Mouse (Mus musculus) bone marrow, adult 2 months (tissue): ENCODE results near the gene Aimp1.

ENCODE experiments used
- CTCF ChIP-seq: fragments of 200-500 bp; IDR thresholded peaks from 2 replicates; pipeline ENCODE4 v1.5.1; 2011; ENCODE audit warnings: low read length, control low read depth; ENCODE audit not compliant: control insufficient read depth, insufficient read depth
- POLR2A ChIP-seq: fragments of 200-500 bp; IDR thresholded peaks from 2 replicates; pipeline ENCODE4 v1.6.1; 2011; ENCODE audit warnings: low read depth, mild to moderate bottlenecking, control low read depth, low read length, borderline replicate concordance; ENCODE audit not compliant: control insufficient read depth

DNA sequence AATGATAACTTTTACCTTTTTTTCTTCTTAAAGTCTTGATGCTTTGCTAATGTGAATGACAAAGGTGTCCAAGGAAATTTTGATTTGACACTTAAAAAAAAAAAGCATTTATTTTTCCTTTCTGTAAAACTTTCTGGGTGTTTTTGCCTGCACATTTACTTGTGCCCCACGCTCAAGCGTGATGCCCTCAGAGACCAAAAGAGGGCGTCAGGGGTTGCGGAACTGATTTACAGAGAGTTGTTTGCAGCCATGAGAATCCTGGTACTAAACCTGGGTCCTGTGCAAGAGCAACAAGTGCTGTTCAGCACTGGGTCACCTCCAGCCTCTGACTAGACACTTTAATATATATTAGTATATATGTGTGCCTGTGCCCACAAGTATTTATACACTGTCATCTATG is 22.8 kb upstream of the Aimp1 start:
- TF ChIP-seq CTCF (no peak), POLR2A (no peak)
